Mouse (Mus musculus): ENCODE measurements around the gene Vmn2r85. TPM values are rescaled to one million over a fixed set of nuclear protein-coding genes. Genes with fewer than 3 reads are reported as not detected.
A peak's percentile ranks its signal among the peaks of the same experiment; 100 is the strongest.
"Not testable (repeated sequence)": the region's sequence is repeated elsewhere in the genome, so short reads cannot be mapped to it uniquely, and the experiment has no call there.

Gene Vmn2r85
- not detected in 2 replicates for polyA plus RNA-seq (2015; fragmentation: Nextera tagmentation; extraction: Ambion mirVana)

- not testable (repeated sequence) for H3K9ac ChIP-seq; H3K4me2 ChIP-seq; H3K4me1 ChIP-seq (replicated peaks); H3K27ac ChIP-seq; ATAC-seq (ENCODE audit: low FRiP score); H3K36me3 ChIP-seq; H3K9me3 ChIP-seq; H3K27me3 ChIP-seq; H3K4me3 ChIP-seq
Measured at GRCm38 (mm10) chr10:130429603-130430002, at the start of gene Vmn2r85. TSS of gene Vmn2r85 (minus strand) at chr10:130429703.

GRCm38 (mm10) chr10:130470311-130470760 lies 40.8 kb upstream of the Vmn2r85 start:
- Histone ChIP-seq H3K4me1 (replicated peaks) (no peaks in the 10 kb centered on the region), H3K4me3 (peak overlapping the region; percentile 54), H3K4me2 (peak overlapping the region; percentile 78), H3K27ac (no peak overlapping the region), H3K36me3 (no peaks in the 10 kb centered on the region), H3K9ac (peak overlapping the region; percentile 78), H3K9me3 (no peaks in the 10 kb centered on the region), H3K27me3 (no peaks in the 10 kb centered on the region)
- ATAC-seq (ENCODE audit: low FRiP score) = peak; percentile 97
- whole genome bisulfite sequencing = 10% methylated on average over 36 of the region's 36 CpGs

- H3K27ac ChIP-seq; H3K4me2 ChIP-seq; H3K4me3 ChIP-seq; H3K36me3 ChIP-seq; ATAC-seq (ENCODE audit: low FRiP score); H3K27me3 ChIP-seq; H3K9me3 ChIP-seq; H3K9ac ChIP-seq; H3K4me1 ChIP-seq (replicated peaks): not testable (repeated sequence)
- WGBS = 95% methylated on average over 1 of the region's 1 CpGs
Measured at GRCm38 (mm10) chr10:130455950-130456349, 26.4 kb upstream of the Vmn2r85 start, which contains the start of gene Vmn2r86. TSS of gene Vmn2r86 (minus strand) at chr10:130456050.

GRCm38 (mm10) chr10:130444776-130445175 lies 15.3 kb upstream of the Vmn2r85 start:
- H3K9ac ChIP-seq = no peak overlapping the region
- H3K9me3 ChIP-seq = no peaks in the 10 kb centered on the region
- no peaks in the 10 kb centered on the region for H3K36me3 ChIP-seq
- no peak overlapping the region for H3K4me2 ChIP-seq
- H3K4me3 ChIP-seq = no peak overlapping the region
- no peak overlapping the region for H3K27ac ChIP-seq
- no peak for ATAC-seq (ENCODE audit: low FRiP score)
- 92% methylated on average over 21 of the region's 21 CpGs for WGBS
- H3K27me3 ChIP-seq = no peaks in the 10 kb centered on the region
- H3K4me1 ChIP-seq (replicated peaks) = no peaks in the 10 kb centered on the region

GRCm38 (mm10) chr10:130434185-130434898 lies 4.8 kb upstream of the Vmn2r85 start:
- H3K4me1 ChIP-seq (replicated peaks); ATAC-seq (ENCODE audit: low FRiP score); H3K9ac ChIP-seq; H3K4me2 ChIP-seq; H3K27ac ChIP-seq; H3K27me3 ChIP-seq; H3K4me3 ChIP-seq; H3K36me3 ChIP-seq; H3K9me3 ChIP-seq: not testable (repeated sequence)
- WGBS = 85% methylated on average over 11 of the region's 11 CpGs

GRCm38 (mm10) chr10:130422368-130422767 lies 7.1 kb downstream of the Vmn2r85 start:
- not testable (repeated sequence) for H3K36me3 ChIP-seq; ATAC-seq (ENCODE audit: low FRiP score); H3K27ac ChIP-seq; H3K9ac ChIP-seq; H3K4me2 ChIP-seq; H3K4me1 ChIP-seq (replicated peaks); H3K9me3 ChIP-seq; H3K27me3 ChIP-seq; H3K4me3 ChIP-seq
- 88% methylated on average over 2 of the region's 2 CpGs for WGBS

GRCm38 (mm10) chr10:130420401-130420800 lies 9.1 kb downstream of the Vmn2r85 start:
- no peak overlapping the region for H3K4me2 ChIP-seq
- 84% methylated on average over 3 of the region's 3 CpGs for WGBS
- no peaks in the 10 kb centered on the region for H3K27me3 ChIP-seq
- no peak overlapping the region for H3K27ac ChIP-seq
- H3K9me3 ChIP-seq = no peaks in the 10 kb centered on the region
- H3K36me3 ChIP-seq = no peaks in the 10 kb centered on the region
- ATAC-seq (ENCODE audit: low FRiP score) = no peak
- H3K4me3 ChIP-seq = no peak overlapping the region
- no peaks in the 10 kb centered on the region for H3K4me1 ChIP-seq (replicated peaks)
- no peak overlapping the region for H3K9ac ChIP-seq

GRCm38 (mm10) chr10:130419954-130420353 lies 9.5 kb downstream of the Vmn2r85 start:
- not testable (repeated sequence) for H3K4me2 ChIP-seq; H3K9ac ChIP-seq; H3K4me1 ChIP-seq (replicated peaks); H3K36me3 ChIP-seq; H3K27ac ChIP-seq; H3K4me3 ChIP-seq; ATAC-seq (ENCODE audit: low FRiP score); H3K9me3 ChIP-seq; H3K27me3 ChIP-seq
- WGBS = 58% methylated on average over 2 of the region's 2 CpGs

- H3K36me3 ChIP-seq; H3K4me3 ChIP-seq; H3K4me2 ChIP-seq; ATAC-seq (ENCODE audit: low FRiP score); H3K9me3 ChIP-seq; H3K27me3 ChIP-seq; H3K27ac ChIP-seq; H3K4me1 ChIP-seq (replicated peaks); H3K9ac ChIP-seq: not testable (repeated sequence)
Measured at GRCm38 (mm10) chr10:130416352-130416751, 13.2 kb downstream of the Vmn2r85 start.

- H3K4me3 ChIP-seq; H3K27me3 ChIP-seq; H3K9ac ChIP-seq; H3K4me1 ChIP-seq (replicated peaks); H3K36me3 ChIP-seq; H3K9me3 ChIP-seq; H3K27ac ChIP-seq; H3K4me2 ChIP-seq: not testable (repeated sequence)
- ATAC-seq (ENCODE audit: low FRiP score) = 0 out of 2 replicates have a peak, but pooled peaks have one; percentile 52
- WGBS = 76% methylated on average over 22 of the region's 35 CpGs
Measured at GRCm38 (mm10) chr10:130412167-130412698, 17.3 kb downstream of the Vmn2r85 start.

GRCm38 (mm10) chr10:130394232-130394631 lies 35.3 kb downstream of the Vmn2r85 start, which contains the start of gene Vmn2r84:
TSS of gene Vmn2r84 (minus strand) at chr10:130394332.
- Histone ChIP-seq H3K4me3 (no peak within 1 kb of the TSS), H3K4me1 (replicated peaks) (no peaks in the 10 kb centered on the region), H3K36me3 (no peaks in the 10 kb centered on the region), H3K4me2 (no peak within 1 kb of the TSS), H3K9ac (no peak within 1 kb of the TSS), H3K27me3 (no peaks in the 10 kb centered on the region), H3K9me3 (no peaks in the 10 kb centered on the region), H3K27ac (no peak within 1 kb of the TSS)
- no peak for ATAC-seq (ENCODE audit: low FRiP score)

GRCm38 (mm10) chr10:130375145-130375544 lies 54.4 kb downstream of the Vmn2r85 start:
- Histone ChIP-seq H3K27me3 (no peaks in the 10 kb centered on the region), H3K36me3 (no peaks in the 10 kb centered on the region), H3K9me3 (no peaks in the 10 kb centered on the region), H3K9ac (no peak overlapping the region), H3K27ac (no peak overlapping the region), H3K4me1 (replicated peaks) (no peaks in the 10 kb centered on the region), H3K4me2 (no peak overlapping the region), H3K4me3 (no peak overlapping the region)
- ATAC-seq (ENCODE audit: low FRiP score) = no peak
- 85% methylated on average over 2 of the region's 2 CpGs for WGBS
